Mouse (Mus musculus) monocyte, adult 59 days (primary cell): ENCODE results near the gene Kcnk15. TPM values are rescaled to one million over a fixed set of nuclear protein-coding genes. Genes with fewer than 3 reads are reported as not detected.

Experiments used
- total RNA-seq, 2 experiments: library from RNA; stranded (reverse); gene quantifications; one replicate each; pipeline ENCODE4 v1.2.4; 2023

The Kcnk15 gene
- not detected for total RNA-seq

DNA sequence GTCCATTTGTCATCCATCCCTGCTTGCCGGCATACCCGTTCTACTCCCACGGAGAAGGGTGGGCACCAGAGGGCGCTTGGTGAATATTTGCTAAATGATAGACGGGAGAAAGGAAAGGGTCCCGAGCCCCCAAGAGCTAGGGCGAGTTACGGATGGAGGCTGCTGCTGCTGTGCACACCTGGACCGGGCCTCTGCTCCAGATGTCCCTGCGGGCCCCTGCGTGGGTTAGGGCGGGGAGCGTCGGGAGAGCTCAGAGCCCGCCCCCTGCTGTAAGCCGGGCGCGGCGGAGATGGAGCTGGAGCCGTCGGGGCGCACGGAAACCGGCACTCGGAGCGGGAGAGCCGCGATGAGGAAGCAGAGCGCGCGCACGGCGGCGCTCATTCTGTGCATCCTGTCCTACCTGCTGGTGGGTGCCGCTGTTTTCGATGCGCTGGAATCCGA, at the start of gene Kcnk15:
Gene Kcnk15 (plus strand): TSS at position 191 of the 441 bp plus-strand sequence.

DNA sequence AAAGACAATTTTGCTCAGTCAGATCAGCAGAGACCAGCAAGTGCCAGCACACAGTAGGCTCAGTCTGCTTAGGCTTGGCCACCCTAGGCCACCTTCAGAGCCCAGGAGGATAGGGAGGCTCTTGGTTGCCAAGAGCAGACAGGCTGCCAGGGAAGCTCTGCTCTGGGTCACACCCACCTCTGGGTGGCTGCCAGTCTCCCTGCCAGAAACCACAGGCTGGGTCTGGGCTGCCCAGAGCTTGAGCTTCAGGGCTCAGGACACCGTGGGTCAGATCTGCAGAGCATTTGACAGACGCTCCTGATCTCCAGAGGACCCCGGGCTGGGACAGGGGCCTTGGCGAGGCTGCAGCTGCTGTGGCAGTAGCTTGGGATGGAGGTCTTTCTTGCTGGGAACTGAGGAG, 32.8 kb upstream of the Kcnk15 start, which contains the start of gene Ccn5:
Gene Ccn5 (plus strand): TSS at position 255 of the 400 bp plus-strand sequence.

Other genes with a start within 250 kb of the Kcnk15 start
- 100 to 1,000 TPM; 685 to 714 TPM for gene Serinc3, start 208.5 kb upstream of the Kcnk15 start, total RNA-seq
- gene Pkig, start 195.3 kb upstream of the Kcnk15 start, total RNA-seq, result 10 to 100 TPM; 36.0 to 45.9 TPM
- 1 to 10 TPM; 5.5 to 5.6 TPM for gene Ada, start 103.4 kb upstream of the Kcnk15 start, total RNA-seq
- under 1 TPM in 1 of 2 experiments, not detected in 1; 0.37 TPM for gene Ccn5, start 32.8 kb upstream of the Kcnk15 start, total RNA-seq
- gene Rims4, start 65.0 kb downstream of the Kcnk15 start, total RNA-seq, result not detected
- 100 to 1,000 TPM; 180 to 188 TPM for gene Ywhab, start 141.3 kb downstream of the Kcnk15 start, total RNA-seq
- gene Pabpc1l, start 171.8 kb downstream of the Kcnk15 start, total RNA-seq, result 1 to 10 TPM; 2.4 to 3.4 TPM
- 100 to 1,000 TPM; 135 to 141 TPM for gene Stk4, start 216.7 kb downstream of the Kcnk15 start, total RNA-seq
- gene Tomm34, start 217.5 kb downstream of the Kcnk15 start, total RNA-seq, result 10 to 100 TPM; 62.5 to 62.7 TPM